Mouse (Mus musculus) MEL (cell line): Measurements from ENCODE around the gene Brd7. TPM values are rescaled to one million over a fixed set of nuclear protein-coding genes. Genes with fewer than 3 reads are reported as not detected.

Experiments
- DNase-seq: peaks from one replicate; pipeline ENCODE4 v3.0.0; 2011; ENCODE audit warnings: low read depth, low spot score
- H3K27ac ChIP-seq: 2 replicates; pipeline ENCODE4 v1.5.1; 2012; ENCODE audit warnings: low read depth, mild to moderate bottlenecking, control low read depth, low read length, moderate library complexity; ENCODE audit not compliant: control insufficient read depth
- H3K27me3 ChIP-seq, 2 experiments: fragments of 150-350 bp in 1 of 2; sonication (generic) in 1 of 2; 2 replicates each; pipeline ENCODE4 v1.6.1; 2012; ENCODE audit warnings: low read length in 2 of 2, mild to moderate bottlenecking in 2 of 2, improper control_type of control experiment in 1 of 2, moderate library complexity in 1 of 2; ENCODE audit not compliant: insufficient read depth in 2 of 2, control insufficient read depth in 1 of 2
- H3K36me3 ChIP-seq, 2 experiments: 2 replicates each; pipeline ENCODE4 v1.6.1; 2012 to 2014; ENCODE audit warnings: low read length in 2 of 2, improper control_type of control experiment in 1 of 2, inconsistent platforms in 1 of 2, mild to moderate bottlenecking in 1 of 2; ENCODE audit not compliant: insufficient read depth in 2 of 2, control insufficient read depth in 1 of 2
- H3K4me1 ChIP-seq, 2 experiments: fragments of 150-350 bp in 1 of 2; sonication (generic) in 1 of 2; 2 replicates each; pipeline ENCODE4 v1.6.1; 2012; ENCODE audit warnings: low read length in 2 of 2, improper control_type of control experiment in 1 of 2, mild to moderate bottlenecking in 1 of 2; ENCODE audit not compliant: insufficient read depth in 2 of 2, control insufficient read depth in 1 of 2
- H3K4me3 ChIP-seq, 2 experiments: fragments of 150-350 bp in 1 of 2; sonication (generic) in 1 of 2; 2 replicates each; pipeline ENCODE4 v1.5.1; 2012; ENCODE audit warnings: low read depth in 2 of 2, low read length in 2 of 2, mild to moderate bottlenecking in 2 of 2, moderate library complexity in 2 of 2, control low read depth in 1 of 2, improper control_type of control experiment in 1 of 2; ENCODE audit not compliant: control insufficient read depth in 1 of 2, insufficient read depth in 1 of 2
- H3K79me2 ChIP-seq: 2 replicates; pipeline ENCODE4 v1.6.1; 2012; ENCODE audit warnings: mild to moderate bottlenecking, low read length, moderate library complexity; ENCODE audit not compliant: control insufficient read depth, poor library complexity, insufficient read depth
- H3K9ac ChIP-seq: 2 replicates; pipeline ENCODE4 v1.6.1; 2012; ENCODE audit warnings: low read depth, mild to moderate bottlenecking, control low read depth, low read length, moderate library complexity; ENCODE audit not compliant: control insufficient read depth, poor library complexity, severe bottlenecking
- H3K9me3 ChIP-seq: fragments of 150-350 bp; sonication (generic); replicated peaks from 2 replicates; pipeline ENCODE4 v1.6.1; 2012; ENCODE audit warnings: mild to moderate bottlenecking, low read length, improper control_type of control experiment, moderate library complexity; ENCODE audit not compliant: insufficient read depth
- BHLHE40 ChIP-seq: IDR thresholded peaks from 2 replicates; pipeline ENCODE4 v1.6.1; 2012; ENCODE audit warnings: low read depth, mild to moderate bottlenecking, inconsistent platforms, low read length, improper control_type of control experiment, borderline replicate concordance
- CHD1 ChIP-seq: IDR thresholded peaks from 2 replicates; pipeline ENCODE4 v1.6.1; 2012; ENCODE audit warnings: low read depth, mild to moderate bottlenecking, inconsistent platforms, low read length, improper control_type of control experiment
- CHD2 ChIP-seq: IDR thresholded peaks from 2 replicates; pipeline ENCODE4 v1.6.1; 2011; ENCODE audit warnings: low read length, improper control_type of control experiment
- CTCF ChIP-seq, 3 experiments: IDR thresholded peaks in 2 of 3; conservative IDR thresholded peaks in 1 of 3; 2 replicates each; pipeline ENCODE4 v1.5.1; 2011 to 2012; ENCODE audit warnings: low read length in 3 of 3, low read depth in 2 of 3, mild to moderate bottlenecking in 2 of 3, improper control_type of control experiment in 1 of 3, inconsistent platforms in 1 of 3, mixed read lengths in 1 of 3, moderate library complexity in 1 of 3; ENCODE audit not compliant: control insufficient read depth in 1 of 3, insufficient read depth in 1 of 3, poor library complexity in 1 of 3, severe bottlenecking in 1 of 3
- E2F4 ChIP-seq: IDR thresholded peaks from 2 replicates; pipeline ENCODE4 v1.6.1; 2011; ENCODE audit warnings: low read depth, low read length, improper control_type of control experiment, borderline replicate concordance
- EP300 ChIP-seq, 2 experiments: IDR thresholded peaks; 2 replicates each; pipeline ENCODE4 v1.6.1; 2011; ENCODE audit warnings: improper control_type of control experiment in 2 of 2, low read length in 2 of 2, low read depth in 1 of 2, mild to moderate bottlenecking in 1 of 2
- ETS1 ChIP-seq: IDR thresholded peaks from 2 replicates; pipeline ENCODE4 v1.6.1; 2012; ENCODE audit warnings: low read depth, mild to moderate bottlenecking, inconsistent platforms, low read length, improper control_type of control experiment, moderate library complexity
- GABPA ChIP-seq: IDR thresholded peaks from 2 replicates; pipeline ENCODE4 v1.6.1; 2012; ENCODE audit warnings: low read depth, mild to moderate bottlenecking, inconsistent platforms, low read length, improper control_type of control experiment, moderate library complexity
- GATA1 ChIP-seq: IDR thresholded peaks from 2 replicates; pipeline ENCODE4 v1.6.1; 2011; ENCODE audit warnings: low read depth, low read length, improper control_type of control experiment
- JUND ChIP-seq: IDR thresholded peaks from 2 replicates; pipeline ENCODE4 v1.6.1; 2011; ENCODE audit warnings: low read depth, mild to moderate bottlenecking, improper control_type of control experiment, low read length
- KAT2A ChIP-seq: conservative IDR thresholded peaks from 2 replicates; pipeline ENCODE4 v1.6.1; 2012; ENCODE audit warnings: low read depth, low read length, improper control_type of control experiment, inconsistent platforms
- MAFK ChIP-seq: IDR thresholded peaks from 2 replicates; pipeline ENCODE4 v1.6.1; 2011; ENCODE audit warnings: low read depth, mild to moderate bottlenecking, low read length, improper control_type of control experiment, borderline replicate concordance
- MAZ ChIP-seq: IDR thresholded peaks from 2 replicates; pipeline ENCODE4 v1.6.1; 2012; ENCODE audit warnings: low read depth, mild to moderate bottlenecking, inconsistent platforms, low read length, improper control_type of control experiment
- MEF2A ChIP-seq: IDR thresholded peaks from 2 replicates; pipeline ENCODE4 v1.6.1; 2014; ENCODE audit warnings: low read depth, mild to moderate bottlenecking, inconsistent platforms, low read length, improper control_type of control experiment; ENCODE audit not compliant: poor library complexity, insufficient replicate concordance, severe bottlenecking; ENCODE audit errors: extremely low read depth
- MXI1 ChIP-seq: IDR thresholded peaks from 2 replicates; pipeline ENCODE4 v1.6.1; 2011; ENCODE audit warnings: mild to moderate bottlenecking, low read depth, low read length, improper control_type of control experiment
- MYB ChIP-seq: IDR thresholded peaks from 2 replicates; pipeline ENCODE4 v1.6.1; 2011; ENCODE audit warnings: mild to moderate bottlenecking, low read depth, low read length, improper control_type of control experiment
- MYC ChIP-seq: IDR thresholded peaks from 2 replicates; pipeline ENCODE4 v1.6.1; 2011; ENCODE audit warnings: low read depth, mild to moderate bottlenecking, low read length, improper control_type of control experiment, moderate library complexity
- NELFE ChIP-seq: IDR thresholded peaks from 2 replicates; pipeline ENCODE4 v1.6.1; 2011; ENCODE audit warnings: low read depth, low read length, improper control_type of control experiment
- NRF1 ChIP-seq: IDR thresholded peaks from 2 replicates; pipeline ENCODE4 v1.6.1; 2014; ENCODE audit warnings: low read depth, mild to moderate bottlenecking, inconsistent platforms, low read length, improper control_type of control experiment, moderate library complexity; ENCODE audit not compliant: poor library complexity, insufficient read depth, severe bottlenecking
- POLR2A ChIP-seq, 2 experiments: IDR thresholded peaks; 2 replicates each; pipeline ENCODE4 v1.6.1; 2011 to 2012; ENCODE audit warnings: low read length in 2 of 2, mild to moderate bottlenecking in 2 of 2, control low read depth in 1 of 2, improper control_type of control experiment in 1 of 2, low read depth in 1 of 2, moderate library complexity in 1 of 2; ENCODE audit not compliant: control insufficient read depth in 1 of 2, insufficient read depth in 1 of 2, poor library complexity in 1 of 2
- POLR2AphosphoS2 ChIP-seq: IDR thresholded peaks from 2 replicates; pipeline ENCODE4 v1.6.1; 2011; ENCODE audit warnings: low read length, improper control_type of control experiment
- POLR2AphosphoS5 ChIP-seq: IDR thresholded peaks from 2 replicates; pipeline ENCODE4 v1.6.1; 2012; ENCODE audit warnings: low read depth, borderline replicate concordance, mild to moderate bottlenecking, inconsistent platforms, low read length, moderate library complexity, mixed read lengths
- RAD21 ChIP-seq: IDR thresholded peaks from 2 replicates; pipeline ENCODE4 v1.6.1; 2011; ENCODE audit warnings: mild to moderate bottlenecking, low read depth, low read length, improper control_type of control experiment
- RCOR1 ChIP-seq: IDR thresholded peaks from 2 replicates; pipeline ENCODE4 v1.6.1; 2012; ENCODE audit warnings: low read depth, mild to moderate bottlenecking, inconsistent platforms, low read length, improper control_type of control experiment
- SIN3A ChIP-seq: IDR thresholded peaks from 2 replicates; pipeline ENCODE4 v1.6.1; 2012; ENCODE audit warnings: low read length, improper control_type of control experiment, inconsistent platforms
- SMC3 ChIP-seq: IDR thresholded peaks from 2 replicates; pipeline ENCODE4 v1.6.1; 2011; ENCODE audit warnings: low read depth, low read length, improper control_type of control experiment
- TAL1 ChIP-seq: IDR thresholded peaks from 2 replicates; pipeline ENCODE4 v1.6.1; 2012; ENCODE audit warnings: mild to moderate bottlenecking, inconsistent platforms, low read length, moderate library complexity, mixed read lengths
- TBP ChIP-seq: IDR thresholded peaks from 2 replicates; pipeline ENCODE4 v1.8.0; 2011; ENCODE audit warnings: low read depth, low read length, improper control_type of control experiment
- TCF12 ChIP-seq: IDR thresholded peaks from 2 replicates; pipeline ENCODE4 v1.6.1; 2014; ENCODE audit warnings: low read depth, mild to moderate bottlenecking, inconsistent platforms, low read length, improper control_type of control experiment, moderate library complexity
- USF1 ChIP-seq: IDR thresholded peaks from 2 replicates; pipeline ENCODE4 v1.6.1; 2014; ENCODE audit warnings: low read depth, mild to moderate bottlenecking, inconsistent platforms, low read length, improper control_type of control experiment, moderate library complexity
- USF2 ChIP-seq, 2 experiments: IDR thresholded peaks; 2 replicates each; pipeline ENCODE4 v1.6.1; 2011 to 2012; ENCODE audit warnings: improper control_type of control experiment in 2 of 2, low read length in 2 of 2, borderline replicate concordance in 1 of 2, inconsistent platforms in 1 of 2, low read depth in 1 of 2, mild to moderate bottlenecking in 1 of 2; ENCODE audit not compliant: insufficient read depth in 1 of 2
- ZC3H11A ChIP-seq: IDR thresholded peaks from 2 replicates; pipeline ENCODE4 v1.6.1; 2012; ENCODE audit warnings: low read depth, mild to moderate bottlenecking, inconsistent platforms, low read length, improper control_type of control experiment
- ZKSCAN1 ChIP-seq: IDR thresholded peaks from 2 replicates; pipeline ENCODE4 v1.6.1; 2012; ENCODE audit warnings: low read depth, mild to moderate bottlenecking, inconsistent platforms, low read length, improper control_type of control experiment, moderate library complexity
- ZMIZ1 ChIP-seq: IDR thresholded peaks from 2 replicates; pipeline ENCODE4 v1.6.1; 2012; ENCODE audit warnings: low read depth, mild to moderate bottlenecking, inconsistent platforms, low read length, improper control_type of control experiment, moderate library complexity
- ZNF384 ChIP-seq: IDR thresholded peaks from 2 replicates; pipeline ENCODE4 v1.6.1; 2012; ENCODE audit warnings: low read depth, mild to moderate bottlenecking, inconsistent platforms, low read length, improper control_type of control experiment
- polyA plus RNA-seq, 2 experiments: library from polyadenylated mRNA; stranded (reverse) in 1 of 2; unstranded in 1 of 2; fragments of >175 nt in 1 of 2; fragments of >200 nt in 1 of 2; gene quantifications; 2 replicates each; pipeline versions ENCODE4 v1.2.1 to v1.2.4; 2012; ENCODE audit warnings: low replicate concordance in 2 of 2, low read depth in 1 of 2; ENCODE audit not compliant: insufficient read length in 2 of 2, insufficient read depth in 1 of 2, missing spikeins in 1 of 2
- total RNA-seq: library from RNA; depleted of rRNA; stranded (reverse); fragments of 300-350 nt; gene quantifications from 2 replicates; pipeline ENCODE4 v1.2.3, GENCODE M21; 2012

The Brd7 gene
- total and polyA plus RNA-seq, 3 experiments = 40.0 to 192 (median 89.0) TPM

- Histone ChIP-seq H3K9ac (peak overlapping the region; percentile 71), H3K9me3 (no peaks in the 10 kb centered on the region), H3K27ac (peak overlapping the region; percentile 94), H3K36me3 (peaks cover 14 to 61% of the 10 kb centered on the region in 2 experiments), H3K4me3 (peak overlapping the region in 1 of 2 experiments; percentile 34; a peak in 3 of 4 replicates), H3K79me2 (peaks cover 64% of the 10 kb centered on the region), H3K4me1 (peaks cover 24 to 57% of the 10 kb centered on the region in 2 experiments), H3K27me3 (no peaks in the 10 kb centered on the region)
- peak; percentile 96 for DNase-seq
- TF ChIP-seq POLR2A (IDR thresholded peaks at IDR 0.05; ENCODE audit: control insufficient read depth in 1 of 2, insufficient read depth in 1 of 2, low read depth in 1 of 2, low read length in 2 of 2, poor library complexity in 1 of 2) (peak in 1 of 2 experiments; percentile 61; a peak in 1 of 4 replicates), E2F4 (no peak), MAZ (peak; percentile 98), MYB (peak; percentile 74; the same call in 1 of the 2 replicates), NRF1 (no peak), ZKSCAN1 (no peak), BHLHE40 (peak; percentile 48; the same call in 1 of the 2 replicates), USF1 (no peak), NELFE (peak; percentile 51), SMC3 (no peak), JUND (no peak), TAL1 (peak; percentile 53), KAT2A (0 out of 2 replicates have a peak, but pooled peaks have one; percentile 13), RCOR1 (peak; percentile 76), USF2 (IDR thresholded peaks at IDR 0.05; ENCODE audit: borderline replicate concordance in 1 of 2, insufficient read depth in 1 of 2, low read depth in 1 of 2, low read length in 2 of 2) (no peak), GABPA (no peak), POLR2AphosphoS2 (no peak), MAFK (peak; percentile 28; the same call in 1 of the 2 replicates), MEF2A (no peak), TCF12 (peak; percentile 78), ZMIZ1 (peak; percentile 63; the same call in 1 of the 2 replicates), TBP (peak; percentile 31; the same call in 1 of the 2 replicates), ZNF384 (peak; percentile 26; the same call in 1 of the 2 replicates), RAD21 (no peak), MYC (peak; percentile 84), CTCF (IDR thresholded peaks at IDR 0.05 in 2 of 3, conservative IDR thresholded peaks at IDR 0.05 in 1 of 3; ENCODE audit: control insufficient read depth in 1 of 3, insufficient read depth in 1 of 3, low read depth in 2 of 3, low read length in 3 of 3, poor library complexity in 1 of 3, severe bottlenecking in 1 of 3) (no peak), CHD2 (no peak), MXI1 (no peak; the same call in 1 of the 2 replicates), EP300 (IDR thresholded peaks at IDR 0.05; ENCODE audit: low read depth in 1 of 2, low read length in 2 of 2) (peak; percentile 90 to 94), CHD1 (no peak), SIN3A (peak; percentile 86), ETS1 (peak; percentile 84), POLR2AphosphoS5 (no peak; the same call in 1 of the 2 replicates), ZC3H11A (no peak), GATA1 (peak; percentile 34; the same call in 1 of the 2 replicates)
Observed at GRCm38 (mm10) chr8:88299907-88300603, 61.9 kb downstream of the Brd7 start.
